Mouse (Mus musculus) kidney, postnatal 4 days (tissue): ENCODE results near the gene Gm21883.
"Not testable (repeated sequence)": the region's sequence is repeated elsewhere in the genome, so short reads cannot be mapped to it uniquely, and the experiment has no call there.

ENCODE experiments used
- DNase-seq, 2 experiments: peaks; one replicate each; pipeline ENCODE4 v3.0.0; 2021; ENCODE audit warnings: mixed read lengths in 2 of 2

The Gm21883 gene

GRCm38 (mm10) chrX:31574183-31574582 is at the start of gene Gm21883:
Gene Gm21883, minus strand, starts transcription at chrX:31574283.
- DNase-seq: not testable (repeated sequence)

- not testable (repeated sequence) for DNase-seq
These were observed 44.7 kb upstream of the Gm21883 start, which contains the start of gene Spin2e for GRCm38 (mm10) chrX:31618820-31619219. Gene Spin2e, minus strand, starts transcription at chrX:31618920.
